Mouse (Mus musculus) adrenal gland, adult 8-10 months (tissue): ENCODE data around the gene E2f8. TPM values are rescaled to one million over a fixed set of nuclear protein-coding genes. Genes with fewer than 3 reads are reported as not detected.

Experiments
- DNase-seq: peaks from one replicate; pipeline ENCODE4 v3.0.0; 2022
- total RNA-seq, 4 experiments: library from RNA; stranded (reverse); gene quantifications; 2 replicates each; pipeline ENCODE4 v1.2.4; 2022

The E2f8 gene
- total RNA-seq, 4 experiments from 2014 or later, result 0.17 to 1.5 (median 1.3) TPM

DNA sequence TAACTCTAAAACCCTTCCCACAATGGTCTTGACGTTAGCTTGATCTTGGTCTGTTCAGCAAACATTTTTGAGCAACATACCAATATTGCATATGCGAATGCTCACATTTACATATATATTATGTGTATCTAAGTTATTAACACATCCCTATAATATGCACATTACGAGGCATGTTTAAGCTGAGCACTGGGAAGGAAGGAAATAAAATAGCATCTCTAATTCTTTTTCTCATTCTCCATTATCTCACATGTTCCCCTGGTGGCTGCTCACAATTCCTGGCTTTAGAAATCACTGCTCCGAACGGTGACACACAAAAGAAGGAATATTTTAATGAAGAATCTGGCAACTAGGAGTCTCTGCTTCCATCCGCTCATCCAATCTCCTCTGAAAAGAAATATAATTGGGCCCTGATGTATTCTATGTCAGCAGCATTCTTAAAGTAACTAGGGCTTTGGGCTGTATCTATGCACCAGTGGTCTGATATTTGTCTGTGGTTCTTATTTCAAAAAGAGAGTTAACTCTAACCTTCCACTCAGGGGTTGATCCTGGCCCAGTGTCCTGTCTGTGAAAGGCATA, 29.8 kb downstream of the E2f8 start:
- DNase-seq, result no peak

DNA sequence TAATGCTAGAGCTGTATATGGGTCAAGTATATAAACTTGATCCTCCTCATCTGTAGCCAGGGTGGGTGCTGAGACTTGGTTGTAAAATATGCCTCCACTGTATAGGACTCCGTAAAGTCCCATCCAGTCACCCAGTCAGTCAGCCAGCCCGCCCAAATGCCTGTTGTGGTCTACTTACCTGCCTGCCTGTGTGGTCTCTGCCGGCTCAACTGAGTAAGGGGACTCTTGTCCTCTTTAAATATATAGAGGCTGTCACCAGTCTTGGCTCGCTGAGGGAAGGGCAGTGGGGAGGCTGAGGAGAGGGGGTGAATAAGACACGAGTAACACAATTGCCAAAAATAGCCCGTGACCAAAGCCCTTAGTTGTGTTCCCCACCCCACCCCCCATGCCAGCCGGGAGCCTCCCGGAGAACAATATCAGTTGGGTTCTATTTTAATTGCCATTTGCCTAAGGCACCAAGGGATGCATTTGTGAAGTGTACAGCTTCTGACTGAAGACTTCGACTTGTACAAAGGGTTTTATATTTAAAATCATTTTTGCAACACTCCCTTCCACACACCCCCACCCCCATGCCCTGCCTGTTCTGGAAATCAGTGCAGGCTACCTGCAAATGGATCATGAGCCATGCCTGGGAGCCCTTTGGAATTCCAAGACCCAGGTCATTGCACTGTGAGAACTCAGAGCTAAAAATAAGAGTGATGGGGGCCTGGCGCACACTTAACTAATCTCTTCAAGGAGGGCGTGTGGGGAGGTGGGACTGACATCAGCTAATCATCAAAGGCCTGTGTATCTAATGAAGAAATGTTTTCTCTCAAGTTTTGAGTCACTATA, 33.4 kb downstream of the E2f8 start, which contains the start of gene Csrp3:
TSS of gene Csrp3 (minus strand) at position 214 of the 831 bp plus-strand sequence.
- no peak for DNase-seq

GRCm38 (mm10) chr7:48846755-48847154, 34.6 kb downstream of the E2f8 start:
- DNase-seq, result no peak

DNA sequence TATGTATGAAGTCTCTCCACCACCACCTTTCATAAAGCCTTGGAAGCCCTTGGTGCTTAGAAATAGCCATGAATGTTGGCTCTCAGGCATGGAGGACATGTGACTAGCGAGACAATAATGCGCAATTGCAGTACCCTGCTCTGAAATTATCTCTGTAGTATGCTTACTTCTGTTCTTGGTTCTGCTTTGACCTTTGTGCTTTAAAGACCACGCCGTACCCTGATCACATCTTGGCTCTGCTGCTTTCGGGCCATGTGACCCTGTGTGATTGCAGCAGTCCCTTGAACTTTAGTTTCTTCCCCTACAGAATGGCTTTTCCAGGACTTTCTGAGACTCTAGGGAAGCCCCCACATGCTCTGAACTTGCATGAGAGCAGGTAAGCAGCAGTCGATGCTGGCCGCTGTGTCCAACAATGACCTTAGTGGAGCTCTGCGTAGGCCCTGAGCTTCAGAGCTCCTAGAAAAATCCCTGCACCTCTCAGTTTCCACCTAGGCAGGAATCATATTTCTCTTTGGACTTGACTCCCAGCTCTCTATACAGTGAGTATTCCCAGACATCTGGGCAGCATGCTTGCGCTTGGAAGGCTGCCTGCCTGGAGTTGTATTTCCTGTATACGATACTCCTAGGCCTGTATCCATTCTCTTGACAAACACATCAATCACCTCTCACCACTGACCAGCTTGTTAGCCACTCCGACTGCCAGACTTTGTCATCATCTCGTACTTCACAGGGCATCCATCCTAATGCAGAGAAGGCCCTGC, 36.0 kb downstream of the E2f8 start:
- no peak for DNase-seq

DNA sequence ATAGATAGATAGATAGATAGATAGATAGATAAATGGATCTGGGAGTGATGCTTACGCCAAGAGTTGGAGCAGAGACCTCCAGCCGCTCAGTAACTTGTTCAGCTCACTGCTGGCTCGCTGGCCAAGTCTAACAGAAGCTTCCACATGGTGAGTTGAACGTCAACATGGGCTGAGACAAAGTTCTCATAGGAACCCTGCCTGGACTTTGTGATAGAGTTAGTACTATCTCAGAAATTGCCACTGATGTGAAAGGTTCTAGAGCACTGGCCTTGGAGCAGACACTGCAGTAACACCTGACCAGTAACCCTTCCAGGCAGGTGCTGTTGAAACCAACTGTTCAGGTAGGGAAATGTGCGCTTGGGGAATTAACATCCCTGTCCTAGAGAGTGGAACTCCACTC, 37.9 kb downstream of the E2f8 start:
- DNase-seq, result no peak

- DNase-seq, result peak; percentile 20
Measured at GRCm38 (mm10) chr7:48842353-48842752, 39.0 kb downstream of the E2f8 start.

- no peak for DNase-seq
Measured at GRCm38 (mm10) chr7:48841538-48841937, 39.9 kb downstream of the E2f8 start.

- no peak for DNase-seq
Measured at GRCm38 (mm10) chr7:48840545-48840944, 40.9 kb downstream of the E2f8 start.

DNA sequence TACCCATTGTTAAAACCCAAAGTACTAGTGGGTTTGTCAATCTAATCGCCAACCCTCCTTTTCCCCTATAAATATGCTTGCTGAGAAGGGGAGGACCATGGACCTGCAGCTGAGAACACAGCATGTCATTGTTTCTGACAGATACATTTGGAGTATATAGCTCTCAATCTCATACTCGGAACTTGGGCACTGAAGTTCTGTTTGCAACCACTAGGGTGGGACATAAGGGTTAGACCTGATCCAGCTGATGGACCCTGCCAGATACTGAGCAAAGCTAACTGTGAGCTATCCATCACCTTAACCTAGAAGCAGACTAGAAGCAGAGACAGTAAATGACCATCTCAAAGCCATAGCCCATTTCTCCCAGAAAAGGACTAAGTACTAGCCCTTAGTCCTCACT, 43.0 kb downstream of the E2f8 start:
- DNase-seq, result no peak

GRCm38 (mm10) chr7:48836949-48837348, 44.4 kb downstream of the E2f8 start:
- DNase-seq, result no peak

DNA sequence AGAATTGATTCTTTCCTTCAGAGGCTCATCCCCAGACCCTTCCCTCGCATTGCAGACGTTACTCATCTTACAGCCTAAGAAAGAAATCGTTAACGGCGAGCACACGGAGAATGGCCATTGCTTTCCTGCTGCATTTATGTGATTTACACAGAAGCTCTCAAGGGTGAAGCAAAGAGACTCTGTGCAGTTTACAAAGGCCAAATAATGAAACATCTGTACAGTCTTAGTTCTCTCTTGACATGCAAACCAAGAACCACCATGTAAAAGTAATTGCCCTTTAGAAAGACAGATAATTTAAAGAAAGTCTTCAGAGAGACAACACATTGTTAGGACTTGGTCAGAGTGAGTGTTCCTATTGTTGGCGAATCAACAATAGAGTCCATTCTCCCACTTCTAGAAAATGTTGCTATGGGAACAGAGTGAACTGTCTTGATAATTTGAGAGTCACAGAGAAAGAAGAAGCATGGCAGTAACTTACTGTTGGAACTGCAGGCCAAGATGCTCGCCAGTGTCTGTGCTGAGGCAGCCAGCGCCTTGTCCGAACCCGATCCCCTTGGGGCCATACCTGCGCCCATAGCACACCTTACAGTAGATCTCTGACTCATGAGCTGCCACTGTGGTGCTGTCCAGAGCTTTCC, 46.3 kb downstream of the E2f8 start:
- no peak for DNase-seq

DNA sequence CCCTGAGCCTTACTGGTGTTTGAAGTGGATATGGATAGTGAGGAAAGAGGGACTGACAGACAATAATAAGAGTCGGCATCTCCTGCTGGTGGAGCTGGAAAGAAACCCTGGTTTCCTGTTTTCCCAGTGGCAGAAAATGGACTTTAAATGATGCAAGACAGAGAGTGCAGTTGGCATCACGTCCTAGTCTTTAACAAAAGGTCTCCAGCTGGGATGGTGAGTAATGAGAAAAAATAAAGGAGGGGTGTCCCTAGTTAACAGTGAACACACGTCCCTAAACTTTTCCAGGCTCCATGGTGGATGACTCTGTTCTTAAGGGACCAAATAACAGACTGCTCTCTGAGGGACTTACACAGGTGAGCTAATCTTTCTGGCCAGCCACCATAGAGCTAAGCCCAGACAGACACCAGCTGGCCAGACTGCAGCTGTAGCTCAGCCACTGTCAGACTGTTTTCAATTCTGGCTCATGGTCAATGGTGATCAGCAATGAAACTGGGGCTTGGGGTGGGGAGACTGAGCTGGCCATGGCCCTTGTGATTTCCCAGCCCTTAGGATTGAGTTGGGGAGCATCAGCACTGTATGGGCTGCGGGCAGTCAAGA, 46.9 kb downstream of the E2f8 start:
- no peak for DNase-seq

GRCm38 (mm10) chr7:48832735-48833134, 48.7 kb downstream of the E2f8 start:
- DNase-seq, result no peak

DNA sequence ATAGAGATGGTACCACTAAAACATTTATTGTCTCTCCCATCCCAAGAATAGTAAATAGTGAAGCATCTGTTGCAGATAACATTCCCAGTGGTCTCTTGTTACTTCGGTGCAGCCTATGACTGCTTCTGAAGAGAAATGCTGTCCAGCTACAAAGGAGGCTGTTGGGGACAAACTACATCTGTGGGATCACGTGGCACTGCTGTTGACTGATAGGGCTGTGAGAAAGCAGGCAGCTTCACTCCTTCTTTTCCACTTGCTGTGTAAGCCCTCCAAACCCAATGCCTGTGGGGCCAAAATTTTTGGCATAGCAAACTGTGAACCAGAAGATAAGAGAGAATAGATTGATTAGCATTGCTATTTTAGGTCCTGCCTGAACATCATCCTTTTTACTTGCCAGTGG, 51.0 kb downstream of the E2f8 start:
- DNase-seq, result no peak

DNA sequence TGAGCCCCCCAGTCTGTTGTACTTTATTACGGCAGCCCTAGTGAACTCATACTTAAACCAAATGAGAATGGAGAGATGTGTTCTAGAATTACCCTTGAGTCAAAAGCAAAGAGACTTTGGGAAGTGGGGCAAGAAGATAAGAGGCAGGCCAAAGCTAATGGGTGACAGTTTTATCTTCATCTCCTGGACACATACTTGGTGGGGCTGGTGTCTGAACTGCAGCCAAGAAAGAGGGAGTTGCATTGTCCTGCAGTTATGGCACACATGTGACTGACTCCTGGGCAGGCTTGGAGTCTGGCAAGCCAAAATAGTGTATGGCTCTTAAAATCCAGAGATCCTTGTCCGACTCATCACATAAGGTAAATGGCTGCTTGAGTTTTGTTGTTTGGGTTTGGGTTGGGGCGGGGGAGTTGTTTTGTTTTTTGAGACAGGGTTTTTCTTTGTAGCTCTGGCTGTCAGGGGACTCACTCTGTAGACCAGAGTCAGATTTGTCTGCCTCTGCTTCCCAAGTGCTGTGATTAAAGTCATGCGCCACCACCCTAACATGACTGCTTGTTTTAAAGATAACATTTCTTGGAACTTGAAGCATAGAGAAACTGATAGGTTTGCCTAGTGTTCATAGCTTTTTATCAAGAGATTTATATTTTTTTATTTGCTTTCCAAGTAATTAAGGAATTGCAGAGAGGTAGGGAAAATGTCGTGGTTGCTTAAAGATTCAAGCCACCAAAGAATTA, 52.1 kb downstream of the E2f8 start:
- DNase-seq, result no peak

- no peak for DNase-seq
Measured at GRCm38 (mm10) chr7:48825170-48825569, 56.2 kb downstream of the E2f8 start.

- peak; percentile 20 for DNase-seq
Measured at GRCm38 (mm10) chr7:48824671-48825070, 56.7 kb downstream of the E2f8 start.

GRCm38 (mm10) chr7:48823621-48824020, 57.8 kb downstream of the E2f8 start:
- no peak for DNase-seq

DNA sequence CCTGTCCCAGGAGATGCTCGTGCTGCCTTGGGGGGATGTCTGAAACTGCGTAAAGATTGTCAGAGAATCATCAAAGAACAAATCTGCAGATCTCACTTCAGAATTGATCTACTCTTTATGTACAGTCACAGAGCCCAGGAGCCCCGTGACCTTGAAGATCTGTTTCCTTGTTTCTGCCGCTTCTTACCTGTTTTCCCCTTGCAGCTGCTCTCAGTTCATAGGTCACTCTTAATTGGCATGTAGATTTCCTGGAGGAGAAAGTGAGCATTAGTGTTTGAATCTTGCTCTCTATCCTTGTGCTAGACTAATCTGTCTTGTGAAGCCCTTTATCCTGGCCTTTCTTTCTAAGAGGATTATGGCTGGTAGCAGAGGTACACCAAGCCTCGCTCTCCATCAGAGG, 59.7 kb downstream of the E2f8 start:
- no peak for DNase-seq
